Mouse (Mus musculus): Measurements from ENCODE around the gene Dkc1. TPM values are rescaled to one million over a fixed set of nuclear protein-coding genes. Genes with fewer than 3 reads are reported as not detected.
"Not testable (repeated sequence)": the region's sequence is repeated elsewhere in the genome, so short reads cannot be mapped to it uniquely, and the experiment has no call there.

The Dkc1 gene
- total RNA-seq, 4 experiments from 2014 or later: 31.4 to 42.4 (median 33.6) TPM

DNA sequence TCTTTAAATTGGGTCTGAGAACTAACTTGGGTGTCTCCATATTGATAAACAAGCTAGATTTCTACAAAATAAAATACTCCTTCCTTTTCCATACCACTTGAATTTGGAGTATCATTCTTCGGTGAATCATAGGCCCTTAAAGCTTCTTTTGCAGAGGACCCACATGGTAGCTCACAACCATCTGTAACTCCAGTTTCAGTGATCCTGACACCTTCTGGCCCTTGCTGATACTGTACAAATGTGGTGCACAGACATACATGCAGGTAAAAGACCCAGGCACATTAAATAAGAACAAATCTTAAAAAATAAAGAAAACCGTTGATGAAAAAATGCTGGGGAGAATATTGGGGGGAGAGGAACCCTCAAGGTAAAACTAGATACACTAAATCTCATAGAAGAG is 42.5 kb downstream of the Dkc1 start:
- no peak for DNase-seq (ENCODE audit: low spot score in 2 of 2)

- DNase-seq (ENCODE audit: low spot score in 2 of 2): not testable (repeated sequence)
Measured at GRCm38 (mm10) chrX:75143124-75143555, 47.5 kb downstream of the Dkc1 start.

- DNase-seq (ENCODE audit: low spot score in 2 of 2): no peak
Measured at GRCm38 (mm10) chrX:75148414-75148813, 52.8 kb downstream of the Dkc1 start.

GRCm38 (mm10) chrX:75150304-75150703 is 54.6 kb downstream of the Dkc1 start:
- DNase-seq (ENCODE audit: low spot score in 2 of 2): no peak

GRCm38 (mm10) chrX:75152249-75152648 is 56.6 kb downstream of the Dkc1 start:
- no peak for DNase-seq (ENCODE audit: low spot score in 2 of 2)

DNA sequence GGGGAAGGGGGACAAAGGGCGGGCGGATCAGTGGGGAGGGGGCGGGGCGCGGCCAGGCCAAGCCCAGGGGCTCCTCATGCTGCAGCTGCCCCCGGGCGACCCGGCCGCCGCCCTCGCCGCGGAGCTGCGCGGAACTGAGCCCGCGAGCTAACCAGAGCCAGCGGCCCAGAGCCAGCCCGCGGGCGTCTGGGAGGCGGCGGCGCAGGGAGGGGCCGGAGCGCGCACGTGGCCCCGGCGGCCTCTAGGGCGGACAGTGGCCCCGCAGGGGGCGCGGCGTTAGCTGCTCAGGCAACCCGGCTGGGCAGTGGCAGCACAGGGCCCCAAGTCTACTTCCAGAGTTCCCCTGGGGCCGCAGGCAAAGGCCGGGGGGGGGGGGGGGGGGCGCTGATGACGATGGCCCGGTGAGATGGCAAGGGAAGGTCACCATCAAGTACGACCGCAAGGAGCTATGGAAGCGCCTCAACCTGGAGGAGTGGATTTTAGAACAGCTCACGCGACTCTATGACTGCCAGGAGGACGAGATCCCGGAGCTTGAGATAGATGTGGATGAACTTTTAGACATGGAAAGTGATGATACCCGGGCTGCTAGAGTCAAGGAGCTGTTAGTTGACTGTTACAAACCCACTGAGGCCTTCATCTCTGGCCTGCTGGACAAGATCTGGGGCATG is 60.1 kb downstream of the Dkc1 start:
- DNase-seq (ENCODE audit: low spot score in 2 of 2): no peak

Other genes starting within 250 kb of the Dkc1 start
- gene Gab3, start 10.4 kb upstream of the Dkc1 start, total RNA-seq (2022): 1 to 10 TPM; 1.9 to 3.5 (median 3.0) TPM
- 10 to 100 TPM; 38.2 to 44.7 (median 42.0) TPM for gene Mpp1, start 35.2 kb downstream of the Dkc1 start, total RNA-seq (2022)
- gene Smim9, start 67.9 kb downstream of the Dkc1 start, total RNA-seq (2022): not detected